Mouse (Mus musculus) testis, postnatal 10 days (tissue): ENCODE data around the gene Hhipl1.

ENCODE experiments used
- DNase-seq: peaks from one replicate; pipeline ENCODE4 v3.0.0; 2021; ENCODE audit warnings: low spot score

Gene Hhipl1

DNA sequence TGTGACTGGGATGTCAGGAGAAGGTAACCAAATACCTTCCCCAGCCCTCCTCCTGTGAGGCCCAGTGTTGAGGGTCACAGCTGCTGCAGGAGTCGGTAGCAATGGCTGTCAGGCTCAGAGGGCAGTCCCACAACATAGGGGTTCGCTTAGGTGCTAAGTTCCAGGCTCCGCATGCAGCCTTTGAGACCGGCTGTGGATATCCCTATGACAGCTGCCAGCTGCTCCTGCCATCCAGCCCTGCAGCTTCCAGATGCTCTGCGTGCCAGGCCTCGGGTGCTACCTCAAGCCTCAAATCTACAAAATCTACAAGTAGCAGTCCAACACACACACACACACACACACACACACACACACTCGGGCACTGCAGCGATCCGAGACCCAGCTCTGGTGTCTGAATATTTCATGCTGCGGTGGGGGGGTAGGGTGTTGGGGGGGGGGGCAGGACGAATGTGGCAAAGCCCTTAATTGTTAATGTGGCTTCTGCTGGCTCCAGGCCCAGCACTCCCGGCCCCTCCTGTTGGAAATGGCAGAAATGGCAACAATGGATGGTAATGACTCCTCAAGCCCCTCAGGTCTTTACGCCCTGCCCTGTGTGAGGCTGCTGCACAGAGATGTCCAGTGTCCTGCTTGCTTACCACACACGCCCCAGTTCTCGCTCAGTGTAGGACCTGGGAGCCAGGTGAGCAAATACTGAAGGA is 27.7 kb upstream of the Hhipl1 start:
- no peak for DNase-seq

DNA sequence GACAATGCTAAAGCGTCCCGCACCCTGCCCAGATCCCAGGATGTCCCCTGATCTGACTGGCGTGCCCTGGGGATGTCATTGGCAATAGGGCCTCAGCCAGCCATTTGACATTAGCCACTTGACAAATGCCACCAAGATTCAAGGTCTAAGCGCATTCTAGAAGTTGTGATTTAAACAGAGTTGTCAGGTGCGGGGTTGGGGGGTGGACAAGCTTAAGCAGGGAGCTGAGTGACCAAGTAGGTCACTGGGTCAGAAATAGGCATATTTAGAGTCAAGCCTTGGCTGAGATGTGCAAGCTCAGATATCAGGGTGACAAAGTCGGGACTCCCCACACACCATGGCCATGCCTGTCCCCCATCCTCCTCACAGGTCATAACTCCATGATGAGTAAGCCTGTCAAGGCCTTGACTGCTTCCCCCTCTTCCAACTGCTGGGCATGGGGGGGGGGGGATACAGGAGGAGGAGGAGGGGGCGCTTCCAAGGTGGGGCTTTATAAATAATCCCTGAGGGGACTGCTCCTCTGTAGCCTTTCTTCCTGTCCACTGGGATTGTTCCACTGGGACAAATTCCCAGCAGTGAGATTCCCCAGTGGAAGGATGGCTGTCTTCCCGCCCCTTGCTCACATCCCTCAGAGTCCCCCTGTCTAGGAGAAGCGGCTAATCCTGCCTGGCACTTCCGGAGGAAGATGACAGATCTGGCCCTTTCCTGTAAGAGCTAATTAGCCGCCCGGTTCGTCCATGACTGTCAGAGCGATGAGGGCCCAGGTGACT is 21.4 kb upstream of the Hhipl1 start:
- DNase-seq: no peak

GRCm38 (mm10) chr12:108285225-108286011 is 20.7 kb upstream of the Hhipl1 start:
- no peak for DNase-seq

DNA sequence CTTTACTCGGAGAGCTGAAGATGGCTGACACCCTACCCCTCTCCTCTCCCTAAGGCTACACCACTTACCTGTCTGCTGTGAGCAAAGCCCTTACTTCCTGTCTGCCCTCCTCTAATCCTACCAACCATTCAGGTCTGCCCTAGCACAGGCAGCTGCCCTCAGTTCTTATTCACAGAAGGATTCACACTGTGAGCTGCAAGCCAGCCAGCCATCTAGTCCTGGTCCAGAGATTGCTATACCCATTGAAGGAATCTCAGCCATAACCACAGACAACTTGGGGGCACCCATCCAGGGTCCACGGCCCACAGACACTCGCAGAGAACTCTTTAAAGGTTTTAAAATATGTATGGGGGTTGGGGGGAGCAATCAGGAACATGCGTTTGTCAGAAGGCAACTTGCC is 19.7 kb upstream of the Hhipl1 start:
- DNase-seq: no peak

- no peak for DNase-seq
Observed at GRCm38 (mm10) chr12:108287011-108287410, 19.1 kb upstream of the Hhipl1 start.

DNA sequence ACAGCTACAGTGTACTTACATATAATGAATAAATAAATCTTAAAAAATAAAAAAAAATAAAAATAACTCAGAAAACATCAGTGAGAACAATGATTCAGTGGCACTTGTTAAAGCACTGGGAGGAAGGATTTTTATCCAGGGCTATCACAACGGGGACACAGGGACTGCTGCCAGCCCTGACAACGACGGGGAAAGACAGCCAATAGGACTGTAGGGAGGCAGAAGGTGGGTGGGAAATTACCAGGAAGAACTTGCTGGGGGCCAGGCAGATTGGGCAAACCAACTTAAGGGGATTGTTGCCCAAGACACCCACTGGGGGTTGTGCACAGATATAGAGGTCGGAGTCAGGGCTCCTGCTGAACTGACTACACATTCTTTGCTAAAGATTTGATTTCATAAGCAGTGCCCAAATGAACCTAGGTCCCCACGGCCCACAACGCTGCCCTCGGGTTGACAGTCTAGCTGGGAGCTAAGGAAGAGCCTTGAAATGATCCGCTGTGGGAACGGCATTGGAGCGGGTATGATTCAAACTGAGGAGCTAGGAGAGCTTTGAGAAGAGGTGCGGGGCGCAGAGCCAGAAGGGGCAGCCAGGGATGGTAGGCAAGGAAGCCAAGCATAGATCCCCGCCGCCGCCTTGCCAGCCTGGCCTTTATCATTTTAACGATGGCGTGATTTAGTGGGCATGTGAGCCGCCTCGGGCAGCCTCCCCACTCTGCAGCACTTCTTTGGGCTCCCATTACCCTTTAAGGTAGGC is 17.8 kb upstream of the Hhipl1 start:
- DNase-seq: no peak

- peak; percentile 56 for DNase-seq
Observed at GRCm38 (mm10) chr12:108292419-108292818, 13.7 kb upstream of the Hhipl1 start.

DNA sequence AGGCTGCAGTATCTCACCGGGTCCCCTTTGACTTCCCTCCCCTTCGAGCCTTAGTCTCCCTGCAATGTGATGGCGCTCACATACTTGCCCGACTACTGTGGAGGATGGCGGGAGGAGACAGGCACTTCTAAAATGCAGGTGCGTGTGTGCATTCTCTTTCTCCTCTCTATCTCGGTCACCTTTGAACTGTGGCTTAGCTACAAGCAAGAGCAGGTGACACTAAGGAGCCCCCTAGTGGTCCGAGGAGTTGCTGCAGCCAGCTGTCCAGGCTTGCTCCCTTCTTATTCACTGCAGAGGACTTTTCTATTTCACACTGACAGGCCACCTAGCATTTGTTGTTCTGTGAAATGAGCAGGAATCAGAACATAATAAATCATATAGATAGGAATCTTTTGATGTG is 13.1 kb upstream of the Hhipl1 start:
- DNase-seq: peak; percentile 83

DNA sequence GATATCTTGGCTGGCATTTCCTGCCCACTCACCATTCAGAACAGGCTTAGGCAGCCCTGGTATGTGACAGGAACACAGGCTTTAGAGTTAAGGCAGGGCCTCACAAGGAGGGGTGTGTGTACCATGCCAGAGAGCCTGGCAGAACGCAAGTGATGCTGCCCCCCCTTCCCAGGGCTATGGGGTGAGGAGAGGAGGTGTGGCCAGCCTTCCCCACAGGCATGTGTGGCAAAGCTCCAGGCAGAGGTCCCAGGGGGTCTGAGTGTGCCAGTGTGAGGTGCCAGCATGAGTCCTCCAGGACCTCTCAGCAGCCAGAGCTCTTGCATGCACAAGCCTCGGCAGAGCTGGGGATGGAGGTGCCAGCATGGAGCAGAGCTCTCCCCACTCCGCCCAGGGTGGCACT is 11.4 kb upstream of the Hhipl1 start:
- no peak for DNase-seq

DNA sequence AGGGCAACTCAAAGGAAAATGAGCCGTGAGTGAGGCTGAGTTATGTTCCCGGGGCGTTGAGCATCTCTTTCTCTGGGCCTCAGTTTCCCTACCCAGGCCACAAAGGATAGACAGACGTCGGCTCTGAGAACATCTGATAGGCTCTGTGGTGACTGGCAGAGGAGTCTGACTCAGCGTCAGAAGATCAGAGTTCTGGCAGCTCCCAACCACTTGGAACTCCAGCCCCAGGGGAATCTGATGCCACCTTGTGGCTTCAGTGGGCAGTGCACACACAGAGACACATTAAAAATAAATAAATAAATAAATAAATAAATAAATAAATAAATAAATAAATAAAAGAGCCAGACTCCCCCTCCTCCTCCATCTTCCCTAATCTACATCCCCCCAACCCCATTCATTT is 9.0 kb upstream of the Hhipl1 start:
- no peak for DNase-seq

GRCm38 (mm10) chr12:108301006-108301405 is 5.1 kb upstream of the Hhipl1 start:
- DNase-seq: no peak

DNA sequence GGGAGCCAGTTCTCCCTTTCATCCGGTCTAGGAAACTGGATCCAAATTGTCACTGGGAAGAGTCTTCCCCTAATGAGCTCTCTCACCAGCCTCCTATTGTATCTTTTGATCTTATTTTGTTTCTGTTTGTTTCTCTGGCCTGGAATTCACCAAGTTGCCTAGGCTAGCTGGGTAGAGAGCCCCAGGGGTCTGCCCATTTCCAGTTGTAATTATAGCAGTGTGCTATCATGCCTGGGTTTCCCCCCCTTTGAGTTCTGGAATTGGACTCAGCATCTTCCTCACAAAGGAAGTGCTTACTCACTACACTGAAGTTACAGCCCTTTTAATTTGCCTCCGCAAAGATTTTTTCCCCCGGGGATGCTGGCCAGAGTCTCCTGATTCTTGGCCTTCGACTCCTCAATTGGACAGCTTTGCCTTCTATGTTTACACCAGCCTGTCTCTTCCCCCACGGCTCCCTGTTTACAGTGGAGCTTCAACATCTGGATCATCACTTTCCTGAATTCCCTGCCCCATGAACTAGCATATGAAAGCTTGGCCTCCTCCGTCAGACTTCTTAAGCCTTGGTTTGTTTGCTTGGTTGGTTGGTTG is 2.2 kb upstream of the Hhipl1 start:
- no peak for DNase-seq

DNA sequence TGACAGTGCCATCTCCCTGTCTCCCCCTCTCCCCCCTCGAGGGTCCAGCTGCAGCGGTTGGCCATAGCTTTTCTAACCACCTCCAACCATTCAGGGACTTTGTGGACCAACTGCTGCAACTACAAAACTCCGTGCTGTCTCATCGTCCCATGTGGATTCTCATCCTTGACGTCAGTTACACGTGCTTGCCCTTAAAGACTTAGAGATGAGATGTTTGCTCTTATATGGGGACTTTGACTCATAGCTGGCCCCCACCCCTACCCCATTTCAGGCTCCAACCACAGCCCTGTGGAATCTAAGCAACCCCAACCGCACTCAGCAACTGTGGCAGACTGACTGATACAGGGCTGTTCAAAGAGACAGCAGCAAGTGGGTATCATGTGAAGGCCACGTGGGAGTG is 898 bp upstream of the Hhipl1 start:
- DNase-seq: no peak

- peak; percentile 83 for DNase-seq
Observed at GRCm38 (mm10) chr12:108307553-108307952, 1.5 kb downstream of the Hhipl1 start.

- no peak for DNase-seq
Observed at GRCm38 (mm10) chr12:108308363-108308856, 2.3 kb downstream of the Hhipl1 start.

DNA sequence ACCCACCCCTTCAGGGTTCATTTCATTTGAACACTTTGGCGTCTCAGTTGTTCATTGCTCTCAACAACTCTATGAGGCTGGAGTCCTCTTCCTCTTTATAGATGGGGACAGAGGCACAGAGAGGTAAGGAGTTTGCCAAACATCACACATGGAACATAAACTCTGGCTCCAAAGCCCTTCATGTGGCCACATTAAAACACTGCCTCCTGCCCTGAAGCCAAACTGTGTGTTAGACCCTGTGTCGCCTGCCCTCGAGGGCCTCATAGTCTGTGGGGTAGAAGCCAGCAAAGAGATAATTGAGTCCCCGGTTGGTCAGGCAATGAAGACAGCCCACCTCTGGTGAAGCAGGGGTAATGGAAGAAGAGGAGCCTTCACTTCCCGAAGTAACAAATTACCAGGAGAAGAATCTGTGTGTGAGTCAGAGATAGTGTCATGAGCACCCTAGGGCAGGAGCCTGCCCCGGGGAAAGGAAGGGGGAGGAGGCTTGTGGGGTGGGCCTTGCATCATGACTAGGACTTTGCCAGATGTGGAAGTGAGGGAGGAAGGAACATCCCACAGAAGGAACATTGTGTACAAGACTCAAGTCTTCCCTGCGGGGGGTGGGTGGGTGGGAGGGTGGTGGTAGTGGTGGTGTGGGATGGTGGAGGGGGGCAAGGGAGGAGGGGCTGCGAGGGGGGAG is 3.2 kb downstream of the Hhipl1 start:
- no peak for DNase-seq

DNA sequence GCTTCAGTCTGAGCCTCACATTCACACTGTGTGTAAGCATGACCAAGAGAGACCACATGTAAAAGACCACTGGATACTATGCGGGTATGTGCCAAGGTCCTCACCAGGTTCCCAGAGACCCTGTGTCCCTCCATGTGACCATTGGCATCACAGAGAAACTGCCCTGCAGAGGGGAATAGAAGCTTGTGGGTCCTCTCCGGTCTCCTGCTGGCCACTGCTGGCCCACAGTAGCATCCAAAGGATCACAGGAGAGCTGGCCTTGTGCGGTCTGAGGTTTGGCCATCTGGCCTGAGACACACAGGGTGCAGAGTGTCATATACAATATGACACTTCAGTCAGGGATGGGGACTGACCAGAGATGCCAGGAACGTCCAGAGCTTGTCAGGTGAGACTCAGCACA is 4.0 kb downstream of the Hhipl1 start:
- DNase-seq: no peak

DNA sequence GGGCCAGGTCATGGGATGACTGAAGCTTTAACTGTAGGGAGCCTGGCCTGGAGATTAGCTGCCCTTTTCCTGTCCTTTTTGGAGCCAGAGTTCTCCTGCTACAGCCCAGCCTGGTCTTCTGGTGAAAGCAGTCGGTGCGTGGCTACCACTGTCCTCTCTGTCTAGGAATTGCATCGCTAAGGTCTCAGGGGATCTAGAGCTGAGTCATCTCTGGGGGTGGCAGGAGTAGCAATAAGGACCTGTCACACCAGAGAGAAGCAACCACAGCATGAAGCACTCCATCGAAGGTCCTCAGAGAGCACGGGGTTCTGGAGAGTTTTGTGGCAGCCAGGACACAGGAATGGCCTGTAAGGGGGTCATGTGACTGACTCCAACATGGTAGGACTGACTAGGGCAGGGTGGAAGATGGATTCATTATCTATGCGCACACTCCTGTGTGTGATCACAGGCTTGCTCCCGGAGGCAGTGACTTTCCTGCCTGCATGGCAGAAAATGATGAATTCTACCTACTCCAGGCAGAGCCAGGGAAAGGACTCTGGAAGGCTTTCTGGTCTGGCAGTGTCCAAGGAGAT is 4.5 kb downstream of the Hhipl1 start:
- no peak for DNase-seq

DNA sequence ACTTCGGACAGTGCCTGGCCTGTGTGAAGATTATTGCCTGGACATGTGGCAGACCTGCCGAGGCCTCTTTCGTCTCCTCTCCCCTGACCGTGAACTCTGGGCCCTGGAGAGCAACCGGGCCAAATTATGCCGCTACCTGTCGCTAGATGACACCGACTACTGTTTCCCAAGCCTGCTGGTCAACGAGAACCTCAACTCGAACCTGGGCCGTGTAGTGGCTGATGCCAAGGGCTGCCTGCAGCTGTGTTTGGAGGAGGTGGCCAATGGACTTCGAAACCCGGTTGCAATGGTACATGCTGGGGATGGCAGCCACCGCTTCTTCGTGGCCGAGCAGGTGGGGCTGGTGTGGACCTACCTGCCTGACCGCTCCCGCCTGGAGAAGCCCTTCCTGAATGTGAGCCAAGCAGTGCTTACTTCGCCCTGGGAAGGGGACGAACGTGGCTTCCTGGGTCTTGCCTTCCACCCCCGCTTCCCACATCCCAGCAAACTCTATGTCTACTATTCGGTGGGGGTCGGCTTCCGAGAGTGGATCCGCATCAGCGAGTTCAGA is 5.7 kb downstream of the Hhipl1 start:
- no peak for DNase-seq

- DNase-seq: no peak
Observed at GRCm38 (mm10) chr12:108312432-108312851, 6.4 kb downstream of the Hhipl1 start.
